Mouse (Mus musculus): ENCODE data around the gene Plin5. TPM values are rescaled to one million over a fixed set of nuclear protein-coding genes. Genes with fewer than 3 reads are reported as not detected.

Plin5 gene
- total RNA-seq, 2 experiments from 2014 or later = not detected

DNA sequence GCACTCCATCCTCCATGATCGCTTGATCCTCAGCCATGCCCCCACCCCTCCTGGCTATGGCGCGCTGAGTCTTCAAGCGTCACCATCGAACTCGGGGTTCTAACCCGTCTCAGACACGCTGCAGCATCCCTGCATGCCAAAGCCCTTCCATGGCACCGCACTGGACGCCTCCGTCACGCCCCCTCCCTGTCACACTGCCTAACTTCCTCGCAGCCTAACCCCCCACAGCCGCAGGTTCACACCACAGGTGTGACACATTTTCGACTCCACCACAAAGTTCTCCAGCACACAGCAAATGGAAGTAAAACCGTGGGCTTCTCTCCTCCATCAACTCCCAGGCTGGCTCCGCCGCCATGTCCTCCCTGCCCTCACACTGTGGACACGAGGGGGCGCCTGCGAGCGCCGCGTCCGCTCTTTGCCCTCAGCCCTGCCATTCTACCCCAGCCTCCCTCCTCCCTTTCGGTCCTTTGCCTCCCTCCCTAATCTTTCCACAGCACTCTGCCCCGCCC, 17.1 kb upstream of the Plin5 start:
- ATAC-seq (replicated peaks; ENCODE audit: low FRiP score, poor library complexity, severe bottlenecking) = peak; percentile 66

DNA sequence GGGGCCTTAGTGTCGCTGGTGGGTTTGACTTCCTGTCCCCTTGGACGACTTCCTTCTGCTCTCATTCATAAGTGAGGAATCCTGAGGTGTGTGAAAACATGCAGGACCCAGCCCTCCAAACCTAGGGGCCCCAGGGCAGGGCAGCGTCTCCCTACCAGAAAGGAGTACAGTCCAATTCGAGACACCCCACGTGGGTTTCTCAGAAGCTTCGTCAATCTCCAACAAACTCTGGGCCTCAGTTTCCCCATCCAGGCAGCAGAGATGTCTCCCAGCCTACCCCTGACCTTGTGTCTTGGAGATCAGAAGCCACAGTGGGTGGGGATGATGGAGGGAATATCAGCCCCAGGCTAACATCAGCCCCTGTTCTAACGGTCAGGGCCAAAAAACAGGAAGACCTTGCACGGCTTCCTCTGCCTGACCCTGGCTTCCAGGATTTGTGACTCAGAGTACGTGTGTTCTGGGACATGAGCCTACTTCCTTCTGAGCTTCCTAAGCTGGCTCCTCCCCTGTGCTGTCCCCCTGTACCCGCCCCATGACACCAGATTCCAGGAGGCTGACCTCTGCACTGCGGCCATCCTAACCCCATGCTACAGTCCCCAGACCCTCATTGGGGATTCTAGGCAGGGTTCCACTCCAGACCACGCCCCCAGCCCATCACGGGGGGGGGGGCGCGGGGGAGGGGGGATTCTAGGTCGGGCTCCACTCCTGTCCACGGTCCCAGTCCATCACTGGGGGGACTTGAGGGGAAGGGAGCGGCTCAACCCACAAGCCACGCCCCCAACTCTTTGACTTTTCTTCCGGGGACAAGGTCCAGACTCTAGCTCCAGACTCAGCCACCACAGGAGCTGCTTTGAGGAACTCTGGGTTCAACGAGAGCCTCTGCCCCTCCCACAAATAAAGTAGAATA, 16.3 kb upstream of the Plin5 start:
- no peak for ATAC-seq (replicated peaks; ENCODE audit: low FRiP score, poor library complexity, severe bottlenecking)

DNA sequence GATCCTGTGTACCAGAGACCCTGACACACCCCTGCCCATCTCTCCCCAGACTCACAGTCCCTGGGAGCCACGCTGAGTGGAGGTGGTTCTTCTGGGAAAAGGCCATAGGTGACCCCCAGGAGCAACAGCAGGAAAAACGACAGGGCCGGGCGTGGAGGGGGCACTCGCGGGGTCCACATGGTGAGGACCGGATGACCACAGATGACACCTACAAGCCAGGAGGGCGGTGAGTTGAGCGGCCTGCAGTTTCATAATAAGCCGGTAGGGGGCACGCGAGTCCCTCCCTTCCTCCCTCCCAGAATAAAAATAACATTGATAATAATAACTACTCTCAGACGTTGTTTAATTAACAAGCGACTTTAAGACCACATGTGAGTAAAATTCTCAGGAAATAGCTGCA, 15.3 kb upstream of the Plin5 start:
- peak; percentile 53; the same call in 1 of the 2 replicates for ATAC-seq (replicated peaks; ENCODE audit: low FRiP score, poor library complexity, severe bottlenecking)

DNA sequence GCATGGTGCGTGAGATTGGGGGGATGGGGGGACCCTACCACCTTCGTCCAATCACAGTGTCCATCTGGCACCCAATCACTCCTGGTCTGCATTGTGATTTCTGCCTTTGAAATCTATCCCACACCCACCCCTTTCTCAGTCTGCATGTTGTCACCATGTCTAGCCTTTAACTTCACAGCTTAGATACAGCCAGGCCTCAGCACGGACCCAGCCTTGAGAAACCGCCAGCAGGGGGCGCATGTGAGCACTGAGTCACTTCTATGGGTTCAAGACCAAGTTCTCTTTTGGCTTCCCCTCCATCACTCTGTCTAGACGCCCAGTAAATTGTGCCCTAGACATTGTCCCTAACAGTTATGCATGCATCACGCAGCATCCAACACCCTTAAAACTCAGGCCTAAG, 14.4 kb upstream of the Plin5 start:
- peak; percentile 35; the same call in 1 of the 2 replicates for ATAC-seq (replicated peaks; ENCODE audit: low FRiP score, poor library complexity, severe bottlenecking)

DNA sequence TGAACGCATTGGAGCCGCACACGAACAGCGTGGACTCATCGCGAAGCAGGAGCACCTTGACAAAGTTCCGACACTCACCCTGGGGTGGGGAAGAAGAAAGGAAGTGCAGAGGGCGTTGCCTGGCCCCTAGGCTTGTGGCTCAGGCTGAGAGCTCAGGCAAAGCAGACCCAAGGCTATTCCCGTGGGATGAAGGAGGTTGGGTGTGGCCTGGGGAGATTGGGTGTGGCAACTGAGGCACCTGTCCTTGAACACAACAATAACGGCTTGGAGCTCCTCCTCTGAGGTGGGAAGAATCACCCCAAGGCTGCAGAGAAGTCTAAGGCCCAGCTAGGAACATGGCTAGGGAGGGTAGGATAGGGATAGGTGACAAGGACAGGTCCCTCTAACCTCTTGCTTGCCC, 13.7 kb upstream of the Plin5 start:
- no peak for ATAC-seq (replicated peaks; ENCODE audit: low FRiP score, poor library complexity, severe bottlenecking)

DNA sequence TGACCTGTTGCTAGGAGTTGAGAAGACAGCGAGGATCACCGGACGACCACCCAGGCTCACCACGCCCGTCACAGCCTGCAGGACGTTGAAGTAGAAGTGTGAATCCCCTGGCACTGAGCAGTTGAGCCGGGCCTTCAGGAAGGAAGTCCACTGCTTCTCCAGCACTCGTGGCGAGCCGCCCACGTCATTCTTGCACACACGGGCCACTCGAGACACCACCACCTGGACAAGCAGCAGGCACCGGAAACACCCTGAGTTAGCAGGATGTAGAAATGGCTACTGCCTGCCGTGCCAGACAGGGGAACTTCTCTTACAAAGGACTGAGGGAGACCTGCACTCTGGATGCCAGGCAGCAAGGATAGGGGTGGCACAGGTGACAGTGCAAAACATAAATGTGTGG, 10.8 kb upstream of the Plin5 start:
- no peak for ATAC-seq (replicated peaks; ENCODE audit: low FRiP score, poor library complexity, severe bottlenecking)

DNA sequence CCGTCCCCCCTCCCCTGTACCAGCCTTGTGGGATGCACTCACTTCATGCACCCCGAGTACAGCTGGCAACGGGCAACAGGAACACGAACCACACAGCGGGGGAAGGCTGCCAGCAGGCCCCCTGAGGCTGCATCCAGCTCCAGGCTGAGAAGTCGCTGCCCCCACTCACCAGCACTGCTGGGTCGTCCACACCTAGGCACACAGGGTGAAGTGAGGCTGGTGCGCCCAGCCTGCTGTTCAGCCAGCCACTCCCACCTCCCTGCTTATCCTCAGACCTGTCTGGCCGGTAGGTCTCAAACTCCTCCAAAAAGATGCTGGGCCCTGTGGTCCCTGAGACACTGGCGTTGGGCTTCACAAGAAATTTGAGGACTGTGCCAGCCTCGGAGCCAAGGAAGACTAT, 8.8 kb upstream of the Plin5 start:
- ATAC-seq (replicated peaks; ENCODE audit: low FRiP score, poor library complexity, severe bottlenecking) = 0 out of 2 replicates have a peak, but pooled peaks have one; percentile 11

DNA sequence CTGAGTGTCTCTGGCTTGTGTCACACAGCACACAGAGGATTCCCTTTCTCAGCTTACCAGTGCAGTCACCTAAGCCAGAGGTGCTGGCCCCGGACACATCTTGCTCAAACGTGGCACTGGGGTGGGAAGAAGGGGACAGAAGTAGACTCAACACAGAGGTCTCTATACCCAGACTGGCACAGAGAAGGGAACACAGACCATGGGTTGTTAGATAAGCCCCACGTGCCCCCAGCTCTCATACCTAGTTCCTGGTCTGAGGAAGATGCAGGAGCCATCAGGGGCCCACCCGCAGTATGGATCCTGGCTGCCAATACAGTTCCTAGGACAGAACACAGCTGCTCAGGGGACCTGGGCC, 7.9 kb upstream of the Plin5 start:
- ATAC-seq (replicated peaks; ENCODE audit: low FRiP score, poor library complexity, severe bottlenecking) = no peak

DNA sequence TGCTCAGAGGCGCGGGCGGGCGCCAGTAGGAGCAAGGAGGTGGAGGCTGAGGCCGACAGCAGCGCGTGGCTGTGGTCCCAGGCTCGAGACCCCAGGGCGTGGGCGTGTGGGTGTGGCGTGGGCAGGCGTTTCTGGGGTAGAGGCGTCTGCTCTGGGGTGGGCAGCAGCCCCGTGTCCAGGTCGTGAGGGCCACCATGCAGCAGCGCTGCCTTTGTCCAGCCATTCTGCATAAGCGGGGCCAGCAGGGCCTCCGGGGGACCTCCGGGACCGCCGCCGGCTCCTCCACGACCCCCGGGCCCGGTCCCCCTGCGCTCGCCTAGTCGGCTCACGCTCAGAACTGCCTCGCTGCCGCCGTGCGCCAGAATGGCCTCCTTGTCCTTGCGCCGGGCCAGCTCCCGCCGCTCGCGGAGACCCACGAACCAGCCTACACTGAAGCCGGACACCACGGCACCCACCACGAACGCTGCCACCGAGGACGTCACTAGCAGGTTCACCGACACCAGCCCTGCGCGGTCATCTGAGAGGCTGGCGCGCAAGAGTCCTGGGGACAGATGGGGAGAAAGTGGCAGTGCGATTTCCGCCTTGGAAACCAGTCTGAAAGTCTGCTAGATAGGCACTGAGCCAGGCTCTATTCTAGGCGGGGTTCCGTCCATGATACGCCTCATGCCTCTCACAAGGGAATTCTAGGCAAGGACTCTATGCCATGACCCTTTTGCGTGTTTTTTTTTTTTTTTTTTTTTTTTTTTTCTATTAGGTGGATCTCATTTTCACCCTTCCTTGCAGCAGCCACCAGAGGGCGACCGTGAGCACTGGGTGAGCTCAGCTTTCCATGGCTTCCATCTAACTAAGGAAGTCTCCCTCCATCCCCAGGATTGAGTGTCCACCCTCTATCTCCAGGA, 7.2 kb upstream of the Plin5 start:
- ATAC-seq (replicated peaks; ENCODE audit: low FRiP score, poor library complexity, severe bottlenecking) = 0 out of 2 replicates have a peak, but pooled peaks have one; percentile 53

DNA sequence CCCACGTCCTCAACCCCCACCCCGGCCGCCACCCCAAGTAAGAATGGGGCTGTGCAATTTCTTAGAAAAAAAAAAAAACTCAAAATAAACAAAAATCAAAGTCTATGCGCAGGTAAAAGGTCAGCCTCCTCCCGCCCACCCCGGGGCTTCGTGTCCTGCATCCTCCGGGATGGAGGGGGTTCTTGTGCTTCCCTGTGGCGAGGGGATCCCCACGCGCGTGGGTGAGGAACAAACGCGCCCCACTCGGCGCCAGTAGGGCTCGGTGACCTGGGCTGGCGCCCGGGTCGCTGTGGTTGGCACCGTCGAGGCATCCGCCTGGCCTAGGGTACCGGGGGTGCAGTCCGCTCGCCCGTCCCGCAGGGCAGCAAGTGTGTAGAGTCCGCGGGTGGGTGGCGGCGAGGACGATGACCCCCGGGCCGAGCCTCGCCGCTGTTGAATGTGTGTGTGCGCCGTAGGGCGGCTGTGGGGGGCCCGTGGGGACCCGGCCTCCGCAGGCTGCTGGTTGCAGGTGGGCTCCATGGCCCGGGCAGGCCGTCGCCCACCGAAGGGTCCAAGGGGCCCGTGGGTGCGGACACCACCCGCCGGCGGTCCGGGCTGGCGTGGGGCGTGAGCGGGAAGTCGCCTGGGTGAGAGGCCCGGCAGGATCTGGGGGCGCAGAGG, 6.4 kb upstream of the Plin5 start:
- ATAC-seq (replicated peaks; ENCODE audit: low FRiP score, poor library complexity, severe bottlenecking) = no peak

DNA sequence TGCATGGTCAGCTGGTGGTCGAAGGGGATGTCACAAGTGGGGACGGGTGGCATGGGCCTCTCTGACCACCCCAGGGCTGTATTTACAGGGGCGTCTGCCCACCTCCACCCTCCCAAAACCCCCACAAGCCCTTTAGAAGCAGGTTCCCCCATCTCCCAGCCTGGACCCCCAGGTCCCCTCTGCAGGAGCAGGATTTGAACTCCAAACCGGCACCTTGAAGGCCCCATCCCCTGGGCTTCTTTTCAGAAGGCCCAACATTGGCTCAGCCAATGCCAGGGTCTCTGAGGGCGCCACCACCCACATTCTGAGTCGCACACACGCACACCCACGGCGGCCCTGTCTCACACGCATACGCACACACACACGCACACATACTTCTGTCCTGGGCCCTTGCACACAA, 5.8 kb upstream of the Plin5 start:
- no peak for ATAC-seq (replicated peaks; ENCODE audit: low FRiP score, poor library complexity, severe bottlenecking)

DNA sequence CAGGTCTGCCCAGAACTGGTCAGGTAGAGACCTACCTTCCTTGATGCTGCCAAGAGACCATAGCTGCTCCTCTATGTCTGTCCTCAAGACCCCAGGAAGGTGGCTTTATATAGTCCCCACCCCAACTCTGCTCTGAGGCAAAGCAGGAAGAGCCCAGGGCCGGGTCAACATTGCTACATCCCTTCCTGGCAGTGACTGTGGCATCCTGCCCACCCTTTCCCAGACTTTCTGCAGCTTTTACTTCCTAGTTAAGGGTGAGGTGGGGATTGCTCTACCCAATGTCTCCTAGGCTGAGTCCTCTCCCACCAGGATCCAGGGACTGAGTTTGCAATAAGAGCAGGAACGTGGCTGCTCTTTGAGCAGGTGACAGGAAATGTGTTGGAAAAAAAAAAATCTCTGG, 4.4 kb upstream of the Plin5 start, which contains the start of gene Lrg1:
Lrg1 (minus strand) TSS at position 176 of the 400 bp plus-strand sequence.
- ATAC-seq (replicated peaks; ENCODE audit: low FRiP score, poor library complexity, severe bottlenecking) = no peak

DNA sequence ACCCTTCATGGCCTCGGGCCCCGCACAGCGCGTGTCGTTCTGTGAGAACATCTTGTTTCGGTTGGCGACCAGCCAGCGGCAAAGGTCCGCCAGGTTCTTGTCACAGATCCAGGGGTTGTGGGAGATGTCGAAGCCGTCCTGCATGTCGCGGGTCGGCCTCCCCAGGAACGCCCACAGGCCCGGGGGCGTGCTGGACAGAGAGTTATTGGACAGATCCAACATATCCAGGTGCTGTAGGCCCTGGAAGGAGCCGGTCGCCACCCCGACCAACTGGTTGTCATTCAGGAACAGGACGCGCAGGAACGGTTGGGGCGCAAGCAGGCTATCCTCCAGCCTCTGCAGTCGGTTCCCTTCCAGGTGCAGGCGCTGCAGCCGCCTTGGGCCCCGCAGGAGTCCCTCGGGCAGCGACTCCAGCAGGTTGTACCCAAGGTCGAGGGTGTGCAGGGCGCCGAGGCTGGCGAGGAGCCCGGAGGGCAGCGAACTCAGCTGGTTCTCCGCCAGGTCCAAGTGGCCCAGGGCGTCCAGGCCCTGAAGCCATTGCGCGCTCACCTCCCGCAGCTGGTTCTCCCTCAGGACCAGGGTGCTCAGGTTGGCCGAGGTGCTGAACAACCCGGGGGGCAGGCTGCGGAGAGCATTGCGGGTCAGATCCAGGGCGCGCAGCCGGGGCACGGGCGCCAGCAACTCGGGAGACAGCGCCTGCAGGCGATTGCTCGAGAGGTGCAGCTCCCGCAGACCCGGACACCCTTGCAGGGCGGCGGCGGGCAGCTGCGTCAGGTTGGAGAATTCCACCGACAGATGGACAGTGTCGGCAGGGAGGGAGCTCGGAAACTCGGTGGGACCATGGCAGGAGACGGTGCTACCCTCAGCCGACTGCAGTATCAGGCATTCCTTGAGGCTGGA, 2.8 kb upstream of the Plin5 start:
- ATAC-seq (replicated peaks; ENCODE audit: low FRiP score, poor library complexity, severe bottlenecking) = no peak

DNA sequence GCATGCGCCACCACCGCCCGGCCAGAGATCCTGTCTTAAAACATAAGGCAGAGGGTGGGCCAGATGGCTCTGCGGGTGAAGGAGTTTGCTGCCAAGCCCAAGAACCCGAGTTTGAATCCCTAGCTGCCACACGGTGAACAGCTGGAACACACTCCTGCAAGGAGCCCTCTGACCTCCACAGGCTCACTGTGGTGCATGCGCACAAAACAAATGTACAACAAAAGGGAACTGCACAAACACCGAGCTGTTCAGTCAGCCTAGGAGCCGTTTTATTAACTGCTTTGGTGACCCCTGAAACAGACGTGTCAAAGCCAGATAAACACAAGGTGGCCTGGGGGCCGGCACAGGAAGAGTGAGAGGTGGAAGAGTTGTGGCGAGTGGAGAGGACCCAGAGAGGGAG, 2.0 kb upstream of the Plin5 start:
- ATAC-seq (replicated peaks; ENCODE audit: low FRiP score, poor library complexity, severe bottlenecking) = no peak

DNA sequence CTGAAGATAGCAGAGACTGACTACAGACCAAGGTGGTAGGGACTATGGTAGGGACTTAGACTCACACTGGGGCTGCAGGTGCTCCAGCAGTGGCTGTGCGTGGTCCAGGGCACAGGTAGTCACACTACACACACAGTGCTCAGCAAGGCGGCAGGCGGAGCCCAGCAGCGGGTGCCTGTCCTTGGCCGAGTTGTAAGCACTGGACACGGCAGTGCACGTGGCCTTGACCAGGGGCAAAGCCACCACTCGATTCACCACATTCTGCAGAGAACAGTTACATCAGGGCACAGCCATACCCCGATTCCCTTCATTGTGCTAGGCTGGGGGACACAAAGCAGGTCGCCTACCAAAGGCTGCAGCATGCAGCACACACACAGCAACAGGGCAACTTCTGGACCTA, 1.2 kb downstream of the Plin5 start:
- ATAC-seq (replicated peaks; ENCODE audit: low FRiP score, poor library complexity, severe bottlenecking) = no peak

DNA sequence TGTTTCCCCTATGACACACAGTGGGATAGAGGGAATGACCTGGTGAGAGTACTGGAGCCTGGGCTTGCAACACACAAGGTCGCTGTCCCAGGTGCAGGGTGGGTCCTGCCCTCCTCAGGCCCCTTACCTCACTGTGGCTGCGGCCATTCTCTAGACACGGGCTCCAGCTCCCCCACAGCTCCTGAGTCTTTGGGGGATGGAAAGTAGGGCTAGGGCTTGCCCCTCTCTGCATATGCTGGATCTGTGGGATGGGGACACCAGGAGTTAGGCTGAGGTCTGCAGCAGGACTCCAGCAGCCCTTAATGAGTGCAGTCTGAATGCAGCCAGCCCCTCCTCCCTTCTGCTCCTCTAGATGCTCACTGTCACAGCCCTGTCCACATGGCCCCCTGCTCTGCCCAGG, 4.7 kb downstream of the Plin5 start:
- no peak for ATAC-seq (replicated peaks; ENCODE audit: low FRiP score, poor library complexity, severe bottlenecking)

DNA sequence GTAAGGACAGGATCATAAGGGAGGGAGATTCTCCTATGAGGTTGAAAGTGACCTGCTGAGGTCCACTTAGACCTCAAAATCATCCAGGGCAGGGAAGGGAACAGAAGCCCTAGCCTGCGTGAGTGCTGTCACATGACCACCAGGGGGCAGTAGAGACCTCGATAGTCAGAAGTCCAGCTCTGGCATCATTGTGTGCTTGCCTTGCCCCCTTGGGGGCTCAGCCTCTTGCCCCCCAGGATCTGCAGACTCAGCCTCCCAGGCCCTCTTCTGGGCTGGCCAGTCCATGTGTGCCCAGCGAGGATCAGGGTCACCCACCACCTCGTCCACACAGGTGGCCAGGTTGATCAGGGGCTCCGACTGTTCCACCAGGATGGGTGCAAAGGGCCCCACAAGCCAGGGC, 5.5 kb downstream of the Plin5 start:
- ATAC-seq (replicated peaks; ENCODE audit: low FRiP score, poor library complexity, severe bottlenecking) = peak; percentile 64

DNA sequence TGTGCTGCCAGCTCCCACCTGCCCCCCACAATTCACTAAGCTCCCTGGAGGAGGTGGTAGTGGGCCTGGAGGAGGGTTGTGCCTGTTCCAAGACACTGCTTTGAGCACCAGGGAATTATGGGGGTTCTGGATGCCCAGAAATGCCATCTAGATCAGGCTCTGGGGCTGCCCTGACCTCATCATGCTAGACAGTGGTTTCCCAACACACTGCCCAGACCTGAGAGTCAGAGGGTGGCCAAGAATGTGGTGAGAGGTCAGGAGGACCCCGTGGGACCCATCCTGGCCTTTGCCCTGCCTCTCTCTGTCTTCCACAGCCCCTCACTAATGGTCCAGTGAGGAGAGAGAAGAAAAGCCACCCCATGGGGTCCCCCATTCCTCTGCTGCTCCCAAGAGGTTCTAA, 6.4 kb downstream of the Plin5 start:
- no peak for ATAC-seq (replicated peaks; ENCODE audit: low FRiP score, poor library complexity, severe bottlenecking)

DNA sequence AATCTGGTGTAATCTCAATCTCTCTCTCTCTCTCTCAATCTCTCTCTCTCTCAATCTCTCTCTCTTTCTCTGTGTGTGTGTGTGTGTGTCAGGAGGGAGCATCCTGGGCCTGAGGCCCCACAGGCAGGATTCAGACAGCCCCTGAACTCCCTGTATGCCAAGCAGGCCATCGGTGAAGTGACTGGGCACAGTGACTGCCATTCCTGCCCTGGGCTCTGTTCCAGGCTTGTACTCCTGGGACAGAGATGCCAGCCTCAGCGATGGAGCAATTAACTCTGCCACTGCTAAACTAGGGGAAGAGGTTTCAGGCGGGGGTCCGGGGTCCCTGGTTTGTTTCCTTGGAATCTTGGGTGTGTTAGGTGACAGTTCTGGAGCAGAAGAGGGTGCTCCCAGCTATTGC, 6.8 kb downstream of the Plin5 start:
- ATAC-seq (replicated peaks; ENCODE audit: low FRiP score, poor library complexity, severe bottlenecking) = no peak
